Mouse (Mus musculus) MEL (cell line): Measurements from ENCODE around the gene Arhgap23.

ENCODE experiments used
- JUND ChIP-seq: IDR thresholded peaks from 2 replicates; pipeline ENCODE4 v1.6.1; 2011; ENCODE audit warnings: low read depth, mild to moderate bottlenecking, improper control_type of control experiment, low read length
- RAD21 ChIP-seq: IDR thresholded peaks from 2 replicates; pipeline ENCODE4 v1.6.1; 2011; ENCODE audit warnings: mild to moderate bottlenecking, low read depth, low read length, improper control_type of control experiment

DNA sequence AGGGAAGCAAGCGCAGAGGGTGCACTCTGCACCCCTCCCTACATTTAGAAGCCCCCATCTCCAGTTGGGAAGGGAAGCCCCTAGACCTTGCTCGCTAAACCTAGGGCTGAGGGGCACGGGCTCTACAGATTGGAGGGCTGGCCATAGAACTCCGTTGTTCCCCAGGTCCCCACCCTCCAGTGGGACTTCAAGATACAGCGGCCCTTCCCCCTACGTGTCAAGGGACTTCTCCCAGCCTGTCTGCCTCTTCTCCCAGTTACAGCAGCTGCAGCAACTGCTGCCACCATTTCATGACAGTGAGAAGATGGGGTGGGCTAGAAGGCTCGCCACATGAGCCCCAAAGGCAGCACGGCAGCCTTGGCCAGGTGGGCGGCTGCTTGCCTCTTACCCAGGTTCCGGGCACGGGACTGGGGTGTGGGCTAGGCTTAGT lies 10.6 kb upstream of the Arhgap23 start:
- TF ChIP-seq JUND (no peak), RAD21 (no peak)
